Mouse (Mus musculus): ENCODE data around the gene H2al1k. TPM values are rescaled to one million over a fixed set of nuclear protein-coding genes. Genes with fewer than 3 reads are reported as not detected.

The H2al1k gene
- not detected in 2 replicates for polyA plus RNA-seq (2012; rRNA removed)

DNA sequence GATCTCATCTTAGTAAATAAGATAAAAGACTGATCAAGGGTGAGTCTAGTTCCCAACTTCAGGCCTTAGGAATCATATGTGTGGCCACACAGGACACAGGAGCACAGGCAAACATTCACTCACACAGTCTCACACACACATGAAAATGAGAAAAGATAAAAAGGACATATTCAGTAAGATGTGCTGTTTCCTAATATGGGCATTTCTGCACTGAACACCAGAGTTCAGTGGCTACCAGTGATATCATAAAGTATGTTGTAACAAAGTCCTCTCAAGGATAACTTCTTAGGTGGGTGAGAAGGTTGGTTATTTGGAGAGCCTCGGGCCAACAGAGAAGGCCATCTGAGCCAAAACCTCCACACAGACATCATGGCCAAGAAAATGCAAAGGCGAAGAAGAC, at the start of gene H2al1k:
Gene H2al1k, plus strand, starts transcription at position 301 of the 400 bp plus-strand sequence.

Other genes starting within 250 kb of the H2al1k start
- not detected in 2 replicates for gene 4930402K13Rik, start 246.1 kb upstream of the H2al1k start, polyA plus RNA-seq (2012; rRNA removed)
- 0.06 and 0.07 TPM in 2 replicates for gene Lancl3, start 150.7 kb upstream of the H2al1k start, polyA plus RNA-seq (2012; rRNA removed)
- 1.2 and 1.5 TPM in 2 replicates for gene Gm14862, start 93.7 kb upstream of the H2al1k start, polyA plus RNA-seq (2012; rRNA removed)
- gene Xk, start 77.9 kb upstream of the H2al1k start, polyA plus RNA-seq (2012; rRNA removed): 16.2 and 19.8 TPM in 2 replicates
- 2.2 and 2.8 TPM in 2 replicates for gene H2al1m, start 66.9 kb upstream of the H2al1k start, polyA plus RNA-seq (2012; rRNA removed)
- 2.6 and 4.0 TPM in 2 replicates for gene Cybb, start 137.1 kb downstream of the H2al1k start, polyA plus RNA-seq (2012; rRNA removed)
- gene H2al1o, start 221.8 kb downstream of the H2al1k start, polyA plus RNA-seq (2012; rRNA removed): not detected in 2 replicates

Measured in liver, embryonic 14 days (tissue).